Mouse (Mus musculus) C2C12 (cell line): ENCODE results near the gene Ppm1b. TPM values are rescaled to one million over a fixed set of nuclear protein-coding genes. Genes with fewer than 3 reads are reported as not detected.

Experiments
- H3K27me3 ChIP-seq: one replicate; pipeline ENCODE4 v1.6.1; 2011; ENCODE audit not compliant: control insufficient read depth, insufficient read depth, insufficient read length
- H3K36me3 ChIP-seq: one replicate; pipeline ENCODE4 v1.6.1; 2011; ENCODE audit not compliant: control insufficient read depth, insufficient read depth
- H3K4me3 ChIP-seq: one replicate; pipeline ENCODE4 v1.5.1; 2011; ENCODE audit warnings: mild to moderate bottlenecking, control low read depth; ENCODE audit not compliant: poor library complexity, insufficient read depth, severe bottlenecking
- H3K79me2 ChIP-seq: one replicate; pipeline ENCODE4 v1.6.1; 2011; ENCODE audit not compliant: control insufficient read depth, insufficient read depth
- H3K79me3 ChIP-seq: one replicate; pipeline ENCODE4 v1.6.1; 2011; ENCODE audit warnings: low read depth, control low read depth
- H3ac ChIP-seq: one replicate; pipeline ENCODE3; 2011; ENCODE audit warnings: low read depth; ENCODE audit not compliant: control insufficient read depth, insufficient read length
- CEBPB ChIP-seq: IDR thresholded peaks from one replicate; pipeline ENCODE4 v1.6.1; 2011; ENCODE audit warnings: low read depth, mild to moderate bottlenecking, control low read depth, moderate library complexity
- CTCF ChIP-seq: IDR thresholded peaks from one replicate; pipeline ENCODE4 v1.5.1; 2011; ENCODE audit not compliant: control insufficient read depth, insufficient read depth, insufficient read length
- FOSL1 ChIP-seq: IDR thresholded peaks from one replicate; pipeline ENCODE4 v1.8.0; 2011; ENCODE audit warnings: mild to moderate bottlenecking, low read length; ENCODE audit not compliant: poor library complexity, insufficient read depth, severe bottlenecking
- MAX ChIP-seq: IDR thresholded peaks from one replicate; pipeline ENCODE4 v1.6.1; 2011; ENCODE audit warnings: mild to moderate bottlenecking, control low read depth
- MYOD1 ChIP-seq: IDR thresholded peaks from one replicate; pipeline ENCODE4 v1.6.1; 2011; ENCODE audit warnings: low read depth; ENCODE audit not compliant: control insufficient read depth, insufficient read length
- MYOG ChIP-seq: IDR thresholded peaks from one replicate; pipeline ENCODE4 v1.6.1; 2011; ENCODE audit not compliant: control insufficient read depth, insufficient read length; ENCODE audit errors: extremely low read depth
- USF1 ChIP-seq: IDR thresholded peaks from one replicate; pipeline ENCODE4 v1.6.1; 2011; ENCODE audit warnings: low read depth, mild to moderate bottlenecking, control low read depth, moderate library complexity
- long read RNA-seq, 2 experiments: library from polyadenylated mRNA; unstranded; transcript quantifications; one replicate each; pipeline ENCODE4 v2.0.0; 2019 to 2020
- polyA plus RNA-seq: library from polyadenylated mRNA; unstranded; fragments of >200 nt; fragmentation: generic; extraction: Trizol; gene quantifications from one replicate; pipeline ENCODE4 v1.2.1, GENCODE M21; 2012; ENCODE audit warnings: missing spikeins

The Ppm1b gene
- 23.3 TPM for polyA plus RNA-seq
- long read RNA-seq, experiment 1, partial matches to known transcripts: 3 of 10 reads
- long read RNA-seq, experiment 1, other reads (novel, unspliced or antisense): 5 of 10 reads
- long read RNA-seq, experiment 2, partial matches to known transcripts: 1 of 6 reads
- long read RNA-seq, experiment 2, other reads (novel, unspliced or antisense): 3 of 6 reads

- Histone ChIP-seq H3K4me3 (peak within 1 kb of the TSS; percentile 35), H3K79me3 (peaks cover 31% of the 10 kb centered on the region), H3K27me3 (no peaks in the 10 kb centered on the region), H3ac (peak within 1 kb of the TSS; percentile 71), H3K79me2 (peaks cover 36% of the 10 kb centered on the region), H3K36me3 (peaks cover 5% of the 10 kb centered on the region)
- no peak for TF ChIP-seq MYOG
Observed at GRCm38 (mm10) chr17:84956441-84956840, at the start of gene Ppm1b. TSS of gene Ppm1b (plus strand) at chr17:84956741.

- no peaks in the 10 kb centered on the region for H3K79me3 ChIP-seq
- no peaks in the 10 kb centered on the region for H3K27me3 ChIP-seq
- H3K79me2 ChIP-seq: no peaks in the 10 kb centered on the region
- H3K4me3 ChIP-seq: no peak overlapping the region
- H3K36me3 ChIP-seq: no peaks in the 10 kb centered on the region
- no peak overlapping the region for H3ac ChIP-seq
- no peak for TF ChIP-seq CTCF
- TF ChIP-seq USF1: no peak
- TF ChIP-seq MYOG: no peak
- TF ChIP-seq CEBPB: no peak
- no peak for TF ChIP-seq FOSL1
- no peak for TF ChIP-seq MYOD1
- no peak for TF ChIP-seq MAX
Observed at GRCm38 (mm10) chr17:84921666-84922376, 34.7 kb upstream of the Ppm1b start.

- no peak overlapping the region for H3ac ChIP-seq
- H3K79me3 ChIP-seq: no peaks in the 10 kb centered on the region
- no peak overlapping the region for H3K4me3 ChIP-seq
- H3K36me3 ChIP-seq: no peaks in the 10 kb centered on the region
- no peaks in the 10 kb centered on the region for H3K79me2 ChIP-seq
- TF ChIP-seq CTCF (no peak), FOSL1 (no peak), CEBPB (no peak), MYOG (no peak), MAX (no peak), MYOD1 (no peak), USF1 (no peak)
- no peaks in the 10 kb centered on the region for H3K27me3 ChIP-seq
Observed at GRCm38 (mm10) chr17:84924779-84925178, 31.8 kb upstream of the Ppm1b start.

GRCm38 (mm10) chr17:84926233-84926632, 30.3 kb upstream of the Ppm1b start:
- Histone ChIP-seq H3K4me3 (no peak overlapping the region), H3K79me2 (no peaks in the 10 kb centered on the region), H3K36me3 (no peaks in the 10 kb centered on the region), H3K79me3 (no peaks in the 10 kb centered on the region), H3ac (no peak overlapping the region), H3K27me3 (no peaks in the 10 kb centered on the region)
- TF ChIP-seq MAX (no peak), MYOD1 (no peak), CTCF (no peak), FOSL1 (no peak), MYOG (no peak)

GRCm38 (mm10) chr17:84927580-84927979, 29.0 kb upstream of the Ppm1b start:
- no peaks in the 10 kb centered on the region for H3K27me3 ChIP-seq

GRCm38 (mm10) chr17:84932943-84933342, 23.6 kb upstream of the Ppm1b start:
- Histone ChIP-seq H3K27me3 (no peaks in the 10 kb centered on the region), H3K79me3 (no peaks in the 10 kb centered on the region), H3K4me3 (no peak overlapping the region), H3ac (no peak overlapping the region), H3K36me3 (no peaks in the 10 kb centered on the region), H3K79me2 (no peaks in the 10 kb centered on the region)
- TF ChIP-seq CTCF (no peak), CEBPB (no peak), MYOD1 (no peak), FOSL1 (no peak), MYOG (no peak), USF1 (no peak), MAX (no peak)

More at GRCm38 (mm10) chr17:84927580-84927979, 29.0 kb upstream of the Ppm1b start:
- no peak for TF ChIP-seq CEBPB
- TF ChIP-seq USF1: no peak
- TF ChIP-seq MAX: no peak
- no peak for TF ChIP-seq FOSL1
- no peak for TF ChIP-seq CTCF
- no peak for TF ChIP-seq MYOD1
- TF ChIP-seq MYOG: no peak
- H3K79me3 ChIP-seq: no peaks in the 10 kb centered on the region
- H3K4me3 ChIP-seq: no peak overlapping the region
- H3K36me3 ChIP-seq: no peaks in the 10 kb centered on the region
- H3ac ChIP-seq: no peak overlapping the region
- H3K79me2 ChIP-seq: no peaks in the 10 kb centered on the region
